Mouse (Mus musculus): ENCODE data around the gene Gab1. TPM values are rescaled to one million over a fixed set of nuclear protein-coding genes. Genes with fewer than 3 reads are reported as not detected.
A peak's percentile ranks its signal among the peaks of the same experiment; 100 is the strongest.

The Gab1 gene
- polyA plus RNA-seq, 1 experiment from 2014 or later: 14.0 TPM

GRCm38 (mm10) chr8:80794585-80795509 lies 85.5 kb downstream of the Gab1 start:
- no peaks in the 10 kb centered on the region for H3K27me3 ChIP-seq
- H3K36me3 ChIP-seq: no peaks in the 10 kb centered on the region
- H3K4me3 ChIP-seq: no peak overlapping the region
- peaks cover 24% of the 10 kb centered on the region for H3K4me1 ChIP-seq (replicated peaks)
- no peak overlapping the region for H3K9ac ChIP-seq
- no peak overlapping the region for H3K27ac ChIP-seq (replicated peaks)
- H3K9me3 ChIP-seq: no peaks in the 10 kb centered on the region
- ATAC-seq (ENCODE audit: low FRiP score, low read depth): peak; percentile 52; the same call in 1 of the 2 replicates
- 82% methylated on average over 19 of the region's 19 CpGs for WGBS
- H3K4me2 ChIP-seq: no peak overlapping the region

DNA sequence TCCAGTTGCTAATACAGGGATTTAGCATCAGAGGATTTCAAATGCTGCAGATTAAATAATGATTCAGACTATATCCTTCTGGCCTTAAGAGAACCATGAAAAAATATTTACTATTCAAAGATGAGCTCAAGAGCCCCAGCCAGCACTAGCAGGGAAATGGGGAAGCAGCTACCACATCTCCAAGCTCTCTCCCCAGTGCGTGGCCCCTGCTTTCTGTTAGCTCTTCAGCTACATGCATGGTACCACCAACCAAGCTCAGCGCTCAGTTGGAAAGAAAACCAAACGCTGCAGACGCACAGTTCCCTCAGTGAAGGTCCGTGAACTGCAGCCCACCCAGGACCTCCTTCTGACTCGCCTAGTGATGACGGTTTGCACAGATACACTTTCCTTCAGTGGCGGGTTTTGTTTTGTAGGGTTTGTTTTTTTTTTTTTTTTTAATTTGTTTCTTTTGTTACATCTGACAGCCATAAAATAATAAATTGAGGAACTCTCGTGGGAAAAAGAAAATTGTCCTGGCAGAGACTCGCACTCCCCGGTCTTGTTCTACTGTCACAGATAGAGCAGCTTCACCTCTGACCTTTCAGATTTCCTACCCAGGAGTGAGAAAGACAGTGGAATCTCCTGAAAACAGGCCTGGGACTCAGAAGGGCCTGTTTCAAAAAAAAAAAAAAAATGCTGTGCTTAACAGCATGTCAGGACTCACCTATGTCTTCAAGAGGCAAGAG lies 86.4 kb downstream of the Gab1 start:
- WGBS: 44% methylated on average over 11 of the region's 11 CpGs
- no peaks in the 10 kb centered on the region for H3K9me3 ChIP-seq
- no peak overlapping the region for H3K9ac ChIP-seq
- H3K4me3 ChIP-seq: no peak overlapping the region
- no peaks in the 10 kb centered on the region for H3K27me3 ChIP-seq
- ATAC-seq (ENCODE audit: low FRiP score, low read depth): no peak
- no peaks in the 10 kb centered on the region for H3K36me3 ChIP-seq
- H3K27ac ChIP-seq (replicated peaks): no peak overlapping the region
- H3K4me2 ChIP-seq: no peak overlapping the region
- peaks cover 24% of the 10 kb centered on the region for H3K4me1 ChIP-seq (replicated peaks)

GRCm38 (mm10) chr8:80792214-80792613 lies 88.1 kb downstream of the Gab1 start:
- no peak overlapping the region for H3K4me2 ChIP-seq
- WGBS: 89% methylated on average over 5 of the region's 5 CpGs
- ATAC-seq (ENCODE audit: low FRiP score, low read depth): no peak
- H3K27me3 ChIP-seq: no peaks in the 10 kb centered on the region
- H3K9ac ChIP-seq: no peak overlapping the region
- H3K9me3 ChIP-seq: no peaks in the 10 kb centered on the region
- H3K4me3 ChIP-seq: no peak overlapping the region
- peaks cover 24% of the 10 kb centered on the region for H3K4me1 ChIP-seq (replicated peaks)
- peaks cover 8% of the 10 kb centered on the region; the same call in 1 of the 2 replicates for H3K36me3 ChIP-seq
- H3K27ac ChIP-seq (replicated peaks): no peak overlapping the region

DNA sequence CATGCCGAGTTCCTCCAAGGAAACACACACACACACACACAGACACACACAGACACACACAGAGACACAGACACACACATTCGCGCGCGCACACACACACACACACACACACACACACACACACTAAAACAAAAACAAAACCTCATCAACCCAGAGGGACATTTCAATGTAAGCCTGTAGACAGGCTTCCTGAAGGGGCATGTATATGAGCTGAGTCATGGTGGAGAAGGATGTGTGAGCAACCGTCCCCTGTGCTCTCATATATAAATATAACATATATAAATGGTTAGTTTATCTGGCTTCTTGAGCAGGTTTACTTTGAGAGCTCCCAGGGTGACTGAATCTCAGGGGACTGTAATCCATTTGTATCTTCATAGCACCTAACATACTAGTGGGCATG lies 91.0 kb downstream of the Gab1 start:
- Histone ChIP-seq H3K4me2 (no peak overlapping the region), H3K27me3 (no peaks in the 10 kb centered on the region), H3K4me1 (replicated peaks) (peaks cover 9% of the 10 kb centered on the region), H3K9me3 (no peaks in the 10 kb centered on the region), H3K27ac (replicated peaks) (no peak overlapping the region), H3K4me3 (no peak overlapping the region), H3K9ac (no peak overlapping the region), H3K36me3 (peaks cover 11% of the 10 kb centered on the region; the same call in 1 of the 2 replicates)
- ATAC-seq (ENCODE audit: low FRiP score, low read depth): no peak
- WGBS: 93% methylated on average over 6 of the region's 6 CpGs

- peaks cover 9% of the 10 kb centered on the region; the same call in 1 of the 2 replicates for H3K4me1 ChIP-seq (replicated peaks)
- H3K4me3 ChIP-seq: no peak overlapping the region
- no peaks in the 10 kb centered on the region for H3K9me3 ChIP-seq
- H3K36me3 ChIP-seq: peaks cover 14% of the 10 kb centered on the region; the same call in 1 of the 2 replicates
- 97% methylated on average over 9 of the region's 9 CpGs for WGBS
- ATAC-seq (ENCODE audit: low FRiP score, low read depth): no peak
- no peak overlapping the region for H3K4me2 ChIP-seq
- H3K27me3 ChIP-seq: no peaks in the 10 kb centered on the region
- no peak overlapping the region for H3K27ac ChIP-seq (replicated peaks)
- H3K9ac ChIP-seq: no peak overlapping the region
These were observed 95.8 kb downstream of the Gab1 start for GRCm38 (mm10) chr8:80784559-80784958.

DNA sequence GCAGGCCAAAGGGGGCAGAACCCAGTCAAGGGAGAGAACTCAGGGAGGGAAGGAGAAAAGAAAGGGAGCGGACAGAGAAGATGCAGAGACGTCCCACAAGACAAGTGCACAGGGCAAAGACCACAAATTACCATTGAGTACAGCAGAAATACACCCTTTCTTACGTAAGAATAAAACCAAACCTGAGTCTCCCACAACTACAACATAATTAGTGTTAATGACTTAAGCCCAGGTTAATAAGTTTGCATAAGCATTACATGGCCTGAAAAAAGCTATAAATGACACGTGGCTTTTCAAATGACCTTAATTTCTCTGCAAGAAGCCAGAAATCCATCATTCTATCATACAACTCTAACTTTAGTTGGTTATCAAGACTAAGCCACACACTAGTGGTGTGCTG lies 97.0 kb downstream of the Gab1 start:
- Histone ChIP-seq H3K9me3 (no peaks in the 10 kb centered on the region), H3K9ac (no peak overlapping the region), H3K4me2 (no peak overlapping the region), H3K27me3 (no peaks in the 10 kb centered on the region), H3K36me3 (peaks cover 9% of the 10 kb centered on the region; the same call in 1 of the 2 replicates), H3K27ac (replicated peaks) (no peak overlapping the region), H3K4me1 (replicated peaks) (peaks cover 9% of the 10 kb centered on the region; the same call in 1 of the 2 replicates), H3K4me3 (no peak overlapping the region)
- ATAC-seq (ENCODE audit: low FRiP score, low read depth): no peak
- WGBS: 90% methylated on average over 4 of the region's 4 CpGs

GRCm38 (mm10) chr8:80781338-80781737 lies 99.0 kb downstream of the Gab1 start:
- H3K9ac ChIP-seq: no peak overlapping the region
- peak overlapping the region; percentile 35; the same call in 1 of the 2 replicates for H3K27ac ChIP-seq (replicated peaks)
- peaks cover 9% of the 10 kb centered on the region; the same call in 1 of the 2 replicates for H3K4me1 ChIP-seq (replicated peaks)
- H3K9me3 ChIP-seq: no peaks in the 10 kb centered on the region
- H3K4me3 ChIP-seq: no peak overlapping the region
- no peaks in the 10 kb centered on the region for H3K27me3 ChIP-seq
- peaks cover 10% of the 10 kb centered on the region; the same call in 1 of the 2 replicates for H3K36me3 ChIP-seq
- no peak overlapping the region for H3K4me2 ChIP-seq
- WGBS: 39% methylated on average over 10 of the region's 10 CpGs
- peak; percentile 78; the same call in 1 of the 2 replicates for ATAC-seq (ENCODE audit: low FRiP score, low read depth)

DNA sequence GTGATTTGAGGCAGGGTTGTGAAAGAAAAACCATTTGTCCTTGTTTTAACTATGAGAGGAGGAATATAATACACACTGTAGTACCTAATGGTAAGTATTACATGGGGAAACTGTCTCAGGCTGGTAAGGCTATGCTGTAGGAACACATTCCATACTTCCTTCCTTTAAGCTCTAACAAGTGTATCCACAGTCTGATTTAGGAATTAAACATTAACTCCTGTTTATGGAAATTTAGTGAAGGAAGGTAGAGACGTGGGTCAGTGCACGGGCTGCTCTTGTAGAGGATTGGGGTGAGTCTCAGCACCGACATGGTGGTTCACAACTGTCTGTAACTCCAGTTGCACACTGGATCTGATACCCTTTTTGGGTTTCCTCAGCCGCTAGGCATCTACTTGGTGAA lies 100.0 kb downstream of the Gab1 start:
- H3K27ac ChIP-seq (replicated peaks): no peak overlapping the region
- H3K9ac ChIP-seq: no peak overlapping the region
- H3K27me3 ChIP-seq: no peaks in the 10 kb centered on the region
- 93% methylated on average over 4 of the region's 4 CpGs for WGBS
- H3K9me3 ChIP-seq: no peaks in the 10 kb centered on the region
- H3K4me1 ChIP-seq (replicated peaks): peaks cover 9% of the 10 kb centered on the region; the same call in 1 of the 2 replicates
- H3K36me3 ChIP-seq: peaks cover 10% of the 10 kb centered on the region; the same call in 1 of the 2 replicates
- no peak overlapping the region for H3K4me2 ChIP-seq
- no peak overlapping the region for H3K4me3 ChIP-seq
- ATAC-seq (ENCODE audit: low FRiP score, low read depth): no peak

DNA sequence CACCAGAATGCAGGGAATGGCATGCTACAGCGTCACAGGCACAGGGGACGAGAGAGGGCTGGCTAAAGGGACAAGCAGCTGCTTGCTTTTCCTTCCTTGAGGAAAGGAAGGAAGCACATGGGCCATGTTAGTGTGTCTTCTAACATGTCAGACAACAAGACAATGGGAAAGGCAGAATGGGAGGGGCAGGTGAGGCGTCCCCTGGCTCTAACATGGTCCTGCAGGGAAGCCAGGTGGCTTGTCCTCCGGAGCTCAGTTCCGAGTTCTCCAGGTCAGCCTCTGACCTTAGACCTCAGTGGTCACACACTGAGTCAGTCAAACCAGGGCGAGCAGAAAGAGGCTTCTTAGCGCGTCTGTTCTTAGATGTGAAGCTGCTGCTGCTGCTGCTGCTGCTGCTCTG lies 103.9 kb downstream of the Gab1 start:
- H3K27me3 ChIP-seq: no peaks in the 10 kb centered on the region
- H3K27ac ChIP-seq (replicated peaks): no peak overlapping the region
- H3K9me3 ChIP-seq: no peaks in the 10 kb centered on the region
- 73% methylated on average over 8 of the region's 8 CpGs for WGBS
- H3K4me1 ChIP-seq (replicated peaks): peaks cover 7% of the 10 kb centered on the region; the same call in 1 of the 2 replicates
- 0 out of 2 replicates have a peak, but pooled peaks cover 4% of the 10 kb centered on the region for H3K36me3 ChIP-seq
- H3K4me3 ChIP-seq: no peak overlapping the region
- no peak for ATAC-seq (ENCODE audit: low FRiP score, low read depth)
- H3K9ac ChIP-seq: no peak overlapping the region
- no peak overlapping the region for H3K4me2 ChIP-seq

GRCm38 (mm10) chr8:80772732-80773460 lies 107.4 kb downstream of the Gab1 start:
- Histone ChIP-seq H3K4me1 (replicated peaks) (no peaks in the 10 kb centered on the region), H3K4me2 (no peak overlapping the region), H3K4me3 (no peak overlapping the region), H3K9ac (no peak overlapping the region), H3K36me3 (peaks cover 6% of the 10 kb centered on the region; the same call in 1 of the 2 replicates), H3K9me3 (no peaks in the 10 kb centered on the region), H3K27ac (replicated peaks) (no peak overlapping the region), H3K27me3 (no peaks in the 10 kb centered on the region)
- no peak for ATAC-seq (ENCODE audit: low FRiP score, low read depth)
- 87% methylated on average over 4 of the region's 4 CpGs for WGBS

DNA sequence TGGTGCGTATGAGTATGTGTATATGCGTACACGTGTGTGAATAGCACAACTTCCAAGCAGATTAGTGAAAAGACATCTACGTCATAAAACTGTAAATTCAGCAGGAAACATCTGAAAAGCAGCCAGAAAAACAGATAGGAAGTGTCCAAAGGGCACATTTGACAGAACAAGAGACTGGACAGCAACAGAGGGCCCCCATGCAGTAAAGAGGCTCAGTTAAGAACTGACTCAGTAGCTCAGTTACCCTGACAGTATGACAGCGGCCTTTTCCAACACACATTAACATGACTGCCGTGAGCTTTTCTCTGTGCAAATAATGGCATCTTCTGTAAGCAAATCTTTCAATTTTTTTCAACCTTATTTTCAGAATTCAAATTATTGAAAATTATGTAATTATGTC lies 111.9 kb downstream of the Gab1 start:
- Histone ChIP-seq H3K4me3 (no peak overlapping the region), H3K9ac (no peak overlapping the region), H3K27ac (replicated peaks) (no peak overlapping the region), H3K36me3 (peaks cover 12% of the 10 kb centered on the region; the same call in 1 of the 2 replicates), H3K9me3 (no peaks in the 10 kb centered on the region), H3K4me1 (replicated peaks) (no peaks in the 10 kb centered on the region), H3K27me3 (no peaks in the 10 kb centered on the region), H3K4me2 (no peak overlapping the region)
- no peak for ATAC-seq (ENCODE audit: low FRiP score, low read depth)
- WGBS: 94% methylated on average over 6 of the region's 6 CpGs

Measured in hindbrain, embryonic 15.5 days (tissue).